Mouse (Mus musculus) retina, embryonic 14.5 days (tissue): ENCODE results near the gene Tmem254a.
"Not testable (repeated sequence)": the region's sequence is repeated elsewhere in the genome, so short reads cannot be mapped to it uniquely, and the experiment has no call there.

Source experiments
- DNase-seq: peaks from one replicate; pipeline ENCODE4 v3.0.0-alpha.2; 2015; ENCODE audit warnings: low spot score

Gene Tmem254a

DNA sequence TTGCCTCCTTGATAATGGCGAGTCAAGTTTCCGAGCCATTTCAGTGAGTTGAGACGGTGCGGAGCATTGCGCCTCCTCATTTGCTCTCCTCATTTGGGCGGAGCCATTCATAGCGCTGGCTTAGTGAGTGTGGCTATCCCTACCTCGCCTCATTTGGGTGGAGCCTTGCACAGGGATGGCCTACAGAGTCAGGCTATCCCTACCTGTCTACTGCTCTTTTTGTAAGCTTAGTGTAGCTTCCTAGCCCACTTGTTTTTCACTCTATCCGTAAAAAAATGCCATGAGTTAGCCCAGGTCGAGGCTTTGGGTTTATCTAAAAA lies at the start of gene Tmem254a:
TSS of gene Tmem254a (minus strand) at position 111 of the 320 bp plus-strand sequence.
- DNase-seq, result not testable (repeated sequence)

DNA sequence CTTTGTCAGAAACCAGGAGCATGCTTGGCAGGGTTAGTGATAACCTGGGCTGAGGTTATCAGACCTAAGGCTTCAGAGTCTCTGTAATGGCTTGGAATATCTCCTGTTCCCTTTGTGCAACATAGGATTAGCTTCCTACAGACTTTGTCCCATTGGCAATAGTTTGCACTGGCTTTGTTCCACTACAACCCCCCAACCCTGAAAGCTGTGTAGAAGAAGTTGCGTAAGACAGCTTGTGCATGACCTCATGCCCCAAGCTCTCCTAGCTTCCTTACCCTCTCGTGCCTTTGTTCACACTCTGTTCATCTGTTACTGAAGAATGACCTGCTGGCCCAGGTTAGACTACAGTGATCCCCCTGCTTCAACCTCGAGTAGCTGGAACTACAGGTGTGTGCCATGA lies 30.4 kb upstream of the Tmem254a start:
- not testable (repeated sequence) for DNase-seq

GRCm38 (mm10) chr14:25938004-25938403 lies 10.5 kb upstream of the Tmem254a start, which contains the start of gene Cphx1:
Gene Cphx1 (plus strand): TSS chr14:25938304.
- not testable (repeated sequence) for DNase-seq

- not testable (repeated sequence) for DNase-seq
Measured at GRCm38 (mm10) chr14:25936867-25937630, 9.6 kb upstream of the Tmem254a start.

GRCm38 (mm10) chr14:25926814-25927561 lies 484 bp downstream of the Tmem254a start:
- not testable (repeated sequence) for DNase-seq

- DNase-seq, result not testable (repeated sequence)
Measured at GRCm38 (mm10) chr14:25918427-25919170, 8.9 kb downstream of the Tmem254a start.

GRCm38 (mm10) chr14:25908976-25909375 lies 18.5 kb downstream of the Tmem254a start:
- not testable (repeated sequence) for DNase-seq

- not testable (repeated sequence) for DNase-seq
Measured at GRCm38 (mm10) chr14:25907272-25907671, 20.2 kb downstream of the Tmem254a start.

DNA sequence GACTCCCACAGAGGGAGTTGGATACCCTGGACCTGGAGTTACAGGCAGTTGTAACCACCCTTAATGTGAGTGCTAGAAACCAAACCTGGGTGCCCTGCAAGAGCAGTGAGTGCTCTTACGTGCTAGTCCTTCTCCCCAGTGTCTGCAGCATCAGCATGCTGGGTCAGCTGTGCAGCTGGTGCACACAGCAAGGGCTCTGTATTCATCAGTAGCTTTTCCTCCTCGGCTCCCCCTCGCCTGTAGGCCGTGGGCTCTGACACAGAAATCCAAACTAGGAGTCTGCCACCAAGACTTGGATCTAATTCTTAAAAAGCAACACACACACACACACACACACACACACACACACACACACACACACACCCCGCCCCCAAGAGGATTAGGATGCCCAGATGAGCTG lies 22.2 kb downstream of the Tmem254a start:
- not testable (repeated sequence) for DNase-seq

DNA sequence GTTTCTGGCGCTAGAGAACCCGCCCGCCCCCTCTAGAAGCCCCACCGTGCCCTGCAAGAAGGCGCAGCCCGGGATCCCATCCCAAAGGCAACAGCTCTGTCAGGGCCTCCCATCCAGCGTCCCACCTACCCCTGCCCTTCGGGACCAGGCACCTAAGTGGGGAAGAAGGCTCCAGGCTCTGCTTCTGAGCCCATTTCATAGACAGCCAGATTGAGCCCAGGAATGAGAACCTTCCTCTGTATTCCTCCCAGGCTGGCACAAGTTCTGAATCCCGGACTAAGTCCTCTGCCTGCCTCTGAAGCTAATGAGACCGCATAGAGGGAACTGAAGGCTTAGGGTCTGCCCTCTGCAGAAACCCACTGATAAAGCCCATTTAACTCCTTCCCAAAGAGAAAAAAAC lies 24.5 kb downstream of the Tmem254a start, which contains the start of gene Plac9a:
TSS of gene Plac9a (minus strand) at position 101 of the 400 bp plus-strand sequence.
- DNase-seq, result not testable (repeated sequence)

DNA sequence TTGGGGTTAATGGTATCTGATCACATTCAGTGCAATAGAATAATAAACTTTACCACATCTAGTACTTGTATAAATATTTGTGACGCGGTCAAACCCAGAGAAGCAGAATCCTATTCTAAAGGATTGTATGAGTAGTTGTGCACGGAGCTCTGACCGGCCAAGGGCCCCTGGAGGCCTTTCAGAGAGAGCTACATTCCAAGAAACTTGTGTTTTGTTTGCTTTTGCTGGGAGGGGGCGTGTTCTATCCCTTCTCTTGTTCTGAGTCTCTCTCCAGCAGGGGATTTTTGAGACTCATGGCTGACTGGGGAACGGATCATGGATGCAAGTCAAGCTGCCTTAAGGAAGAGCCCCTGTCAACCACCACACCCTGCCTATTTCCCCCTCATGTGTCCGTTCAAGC lies 31.8 kb downstream of the Tmem254a start:
- not testable (repeated sequence) for DNase-seq

DNA sequence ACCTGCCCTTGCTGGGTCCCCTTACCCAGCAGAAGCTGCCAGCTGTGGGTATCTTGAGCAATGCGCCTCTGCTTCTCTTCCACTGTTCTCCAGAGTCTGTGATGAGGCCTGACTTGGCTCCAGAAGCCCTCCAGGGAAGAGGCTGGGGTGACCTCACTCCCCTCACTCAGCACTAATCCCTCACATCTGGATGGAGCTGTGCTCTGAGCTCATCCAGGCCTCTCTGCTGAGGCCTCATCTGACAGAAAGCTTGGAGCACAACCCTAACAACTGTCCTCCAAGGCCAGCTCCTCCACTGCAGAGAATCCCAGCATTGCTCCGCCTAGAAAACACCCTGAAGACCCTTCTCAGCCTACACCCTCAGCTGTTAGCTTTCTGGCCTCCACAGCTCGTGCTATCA lies 32.9 kb downstream of the Tmem254a start:
- DNase-seq, result not testable (repeated sequence)

- not testable (repeated sequence) for DNase-seq
Measured at GRCm38 (mm10) chr14:25885886-25886285, 41.6 kb downstream of the Tmem254a start.

DNA sequence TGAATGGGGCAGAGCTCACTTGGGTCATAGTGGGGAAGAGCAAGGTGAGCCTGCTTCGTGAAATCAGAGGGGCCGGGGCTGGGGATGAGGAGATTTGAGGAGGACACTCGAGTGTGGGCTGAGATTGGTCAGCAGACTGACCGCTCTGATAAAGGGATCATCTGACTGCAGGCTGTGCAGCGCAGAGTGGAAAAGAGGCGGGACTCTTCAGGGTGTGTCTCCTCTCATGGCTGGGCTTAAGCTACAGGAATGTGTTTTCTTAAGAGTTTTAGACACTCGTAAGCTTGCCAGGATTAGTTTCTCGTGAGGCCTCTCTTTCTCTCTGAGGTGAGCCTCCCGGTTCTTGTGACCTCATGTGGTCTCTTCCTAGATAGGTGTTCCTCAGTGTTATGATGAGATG lies 45.7 kb downstream of the Tmem254a start:
- not testable (repeated sequence) for DNase-seq

DNA sequence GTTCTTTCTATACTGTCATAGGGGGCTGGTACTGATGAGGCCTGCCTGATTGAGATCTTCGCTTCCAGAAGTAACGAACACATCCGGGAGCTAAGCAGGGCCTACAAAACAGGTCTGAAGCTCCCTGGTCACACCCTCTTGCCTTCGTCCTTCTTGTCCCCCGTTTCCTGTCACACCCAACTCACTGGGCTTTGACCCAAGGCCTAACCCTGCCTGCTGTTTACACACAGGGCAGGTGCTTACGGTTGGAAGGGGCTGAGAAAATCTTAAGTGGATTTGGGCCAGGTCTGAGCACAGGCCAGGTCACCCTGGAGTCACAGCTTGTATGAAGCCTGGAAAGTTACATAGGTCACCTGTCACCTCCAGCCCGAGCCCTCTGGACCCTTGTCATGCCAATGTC lies 50.8 kb downstream of the Tmem254a start:
- not testable (repeated sequence) for DNase-seq
